Mouse (Mus musculus): ENCODE results near the gene Il2rb.
A peak's percentile ranks its signal among the peaks of the same experiment; 100 is the strongest.

The Il2rb gene

DNA sequence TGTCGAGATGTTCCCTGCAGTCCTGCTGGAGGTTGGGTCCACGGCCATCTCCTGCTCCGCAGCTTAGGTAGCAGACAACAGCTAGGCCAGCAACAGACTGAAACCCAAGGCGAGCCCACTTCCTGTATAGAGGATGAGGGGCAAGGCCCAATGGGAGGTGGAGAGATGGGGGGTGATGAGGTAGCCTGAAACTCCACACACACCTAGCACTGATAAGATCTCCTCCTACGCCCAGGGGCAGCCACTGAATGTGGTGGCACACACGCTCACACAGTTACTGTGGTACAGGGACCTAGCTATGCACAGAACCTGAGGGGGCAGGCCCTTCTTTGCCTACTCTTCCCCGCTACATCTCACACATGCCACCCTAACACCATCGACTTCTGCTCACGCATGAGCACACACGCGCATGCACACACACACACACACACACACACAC lies at the start of gene Il2rb:
Gene Il2rb, minus strand, starts transcription at position 304 of the 439 bp plus-strand sequence.
- DNase-seq, result no peak

DNA sequence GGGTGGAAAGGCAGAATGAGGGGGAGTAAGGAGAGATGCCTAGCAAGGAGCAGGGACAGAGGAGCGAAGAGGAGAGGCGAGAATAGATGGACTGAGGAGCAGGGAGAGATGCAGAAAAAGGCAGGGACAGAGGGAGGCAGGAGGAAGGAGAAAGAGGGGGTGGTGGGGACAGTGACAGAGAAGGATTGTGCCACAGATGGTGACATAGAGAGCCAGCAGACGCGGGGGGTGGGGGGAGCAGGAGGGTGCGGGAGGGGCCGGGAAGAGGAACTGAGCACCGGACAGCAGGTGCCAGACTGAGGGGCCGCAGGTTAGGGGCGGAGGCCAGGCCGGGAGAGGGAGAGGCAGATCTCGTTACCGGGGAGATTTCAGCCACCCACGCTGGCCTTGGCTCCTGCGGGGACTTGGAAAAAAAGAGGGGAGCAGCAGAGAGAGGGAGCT lies 49.5 kb upstream of the Il2rb start, which contains the start of gene Sstr3:
Gene Sstr3, minus strand, starts transcription at position 125 of the 441 bp plus-strand sequence.
- no peak for DNase-seq

DNA sequence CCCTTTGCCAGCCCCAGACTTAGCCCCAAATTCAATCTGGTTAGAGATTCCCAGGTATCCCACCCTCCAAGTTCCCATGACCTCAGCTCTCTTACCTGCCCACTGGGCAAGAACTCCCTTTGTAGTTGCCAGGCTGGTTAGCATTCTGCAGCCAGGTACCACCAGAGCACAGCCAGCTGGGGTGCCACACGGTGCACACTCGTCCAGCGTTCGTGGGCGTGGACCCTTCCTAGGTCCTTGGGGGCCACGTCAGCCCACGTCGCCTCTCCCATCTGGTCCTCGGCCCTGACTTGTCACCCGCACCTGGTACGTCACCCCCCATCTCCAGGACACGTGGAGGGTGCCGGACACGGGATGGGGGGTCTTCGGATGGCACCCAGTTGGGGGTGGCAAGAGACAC lies 49.0 kb upstream of the Il2rb start:
- no peak for DNase-seq

DNA sequence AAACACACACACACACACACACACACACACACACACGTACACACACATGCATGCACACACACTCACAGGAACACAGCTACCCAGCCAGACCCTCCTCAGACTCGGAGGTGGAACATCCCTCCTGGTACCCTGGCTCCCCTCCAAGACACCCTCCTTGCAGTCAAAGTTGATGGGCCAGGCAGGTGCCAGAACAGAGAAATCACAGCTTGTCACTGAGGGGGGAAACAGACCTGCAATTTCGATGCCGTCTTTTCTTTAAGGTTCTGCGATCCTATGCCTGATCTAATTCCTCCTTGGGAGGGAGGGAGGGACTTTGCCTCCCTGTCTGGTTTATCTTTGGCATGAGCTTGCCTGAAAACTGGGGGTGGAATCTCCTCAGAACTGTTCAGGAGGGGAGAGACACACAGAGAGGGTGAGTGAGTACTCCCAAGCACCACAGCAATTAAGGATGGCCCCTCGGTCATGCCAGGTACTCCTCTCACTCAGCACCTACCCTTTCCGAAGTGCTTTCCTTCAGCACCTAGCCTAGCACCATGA lies 47.8 kb upstream of the Il2rb start:
- no peak for DNase-seq

- no peak for DNase-seq
Observed at GRCm38 (mm10) chr15:78542098-78542766, 47.2 kb upstream of the Il2rb start.

GRCm38 (mm10) chr15:78541606-78542005 lies 46.5 kb upstream of the Il2rb start:
- DNase-seq, result peak; percentile 51

DNA sequence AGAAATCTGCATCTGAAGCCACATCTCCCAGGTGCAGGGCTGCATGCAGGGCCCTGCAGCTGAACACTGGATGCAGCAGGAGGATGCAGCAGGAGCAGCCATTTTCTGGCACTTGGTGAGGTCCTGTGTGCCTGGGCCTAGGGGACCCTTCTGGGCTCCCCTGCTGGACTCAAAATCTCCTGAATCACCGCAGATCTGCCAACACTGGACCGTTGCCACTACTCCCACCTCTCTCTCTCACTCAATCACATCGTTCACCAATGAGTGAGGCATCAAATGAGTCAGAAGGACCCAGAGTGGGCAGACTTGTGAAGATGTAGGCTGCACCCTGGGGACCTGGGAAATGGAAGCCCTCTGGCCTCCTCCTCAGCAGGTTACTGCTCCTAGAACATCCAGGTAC lies 46.0 kb upstream of the Il2rb start:
- no peak for DNase-seq

DNA sequence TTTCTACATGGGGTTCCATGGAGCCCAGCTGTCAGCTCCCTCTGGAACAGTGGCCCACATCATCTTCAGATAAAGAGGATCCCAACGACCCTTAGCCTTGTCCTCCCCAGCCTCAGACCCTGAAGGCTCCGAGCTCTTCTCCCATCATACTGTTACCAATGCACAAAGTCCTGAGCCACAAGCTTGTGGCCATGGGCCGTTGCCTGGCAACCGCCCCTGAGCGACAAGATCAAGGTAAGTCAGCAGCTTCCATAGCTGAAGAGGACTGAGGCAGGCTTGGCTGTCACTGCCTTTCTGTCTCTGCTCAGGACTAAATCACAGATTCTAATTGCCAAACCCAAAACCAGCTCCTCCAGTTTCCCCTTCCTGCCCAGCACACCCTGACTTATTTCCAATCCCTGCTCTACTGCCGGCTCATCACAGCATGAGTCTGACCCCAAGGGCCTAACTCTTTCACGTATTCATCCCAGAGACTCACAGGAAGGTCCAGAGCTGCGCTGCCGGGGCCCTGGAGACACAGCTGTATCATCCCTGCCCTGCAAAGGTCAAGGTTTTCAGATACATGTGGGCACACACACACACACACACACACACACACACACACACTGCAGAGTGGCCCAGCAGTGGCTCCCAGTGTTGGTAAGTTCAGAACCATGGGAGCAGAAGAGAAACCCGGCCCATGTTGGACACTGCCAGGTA lies 40.8 kb upstream of the Il2rb start:
- no peak for DNase-seq

DNA sequence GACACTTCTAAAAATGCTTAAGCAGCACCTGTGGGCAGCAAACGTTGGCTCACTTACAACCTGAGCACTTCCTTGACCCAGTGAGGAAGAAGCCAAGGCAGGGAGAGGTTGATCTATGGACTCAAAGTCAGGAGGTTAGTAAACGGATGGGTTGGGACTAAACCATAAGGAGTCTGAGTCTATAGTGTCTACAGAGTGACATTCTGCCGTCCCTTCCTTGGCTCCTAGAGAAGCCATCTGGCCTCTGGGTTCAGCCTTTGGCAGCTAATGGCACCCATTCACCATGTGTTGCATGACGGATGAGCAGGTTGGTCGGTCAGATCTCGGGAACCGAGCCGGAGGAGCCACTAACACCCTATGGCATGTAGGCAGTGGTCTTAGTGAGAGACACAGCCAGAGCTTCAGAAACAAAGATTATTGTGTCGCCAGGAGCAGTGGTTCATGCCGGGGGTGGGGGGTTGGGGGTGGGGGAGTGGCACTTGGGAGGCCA lies 38.3 kb upstream of the Il2rb start:
- no peak for DNase-seq

DNA sequence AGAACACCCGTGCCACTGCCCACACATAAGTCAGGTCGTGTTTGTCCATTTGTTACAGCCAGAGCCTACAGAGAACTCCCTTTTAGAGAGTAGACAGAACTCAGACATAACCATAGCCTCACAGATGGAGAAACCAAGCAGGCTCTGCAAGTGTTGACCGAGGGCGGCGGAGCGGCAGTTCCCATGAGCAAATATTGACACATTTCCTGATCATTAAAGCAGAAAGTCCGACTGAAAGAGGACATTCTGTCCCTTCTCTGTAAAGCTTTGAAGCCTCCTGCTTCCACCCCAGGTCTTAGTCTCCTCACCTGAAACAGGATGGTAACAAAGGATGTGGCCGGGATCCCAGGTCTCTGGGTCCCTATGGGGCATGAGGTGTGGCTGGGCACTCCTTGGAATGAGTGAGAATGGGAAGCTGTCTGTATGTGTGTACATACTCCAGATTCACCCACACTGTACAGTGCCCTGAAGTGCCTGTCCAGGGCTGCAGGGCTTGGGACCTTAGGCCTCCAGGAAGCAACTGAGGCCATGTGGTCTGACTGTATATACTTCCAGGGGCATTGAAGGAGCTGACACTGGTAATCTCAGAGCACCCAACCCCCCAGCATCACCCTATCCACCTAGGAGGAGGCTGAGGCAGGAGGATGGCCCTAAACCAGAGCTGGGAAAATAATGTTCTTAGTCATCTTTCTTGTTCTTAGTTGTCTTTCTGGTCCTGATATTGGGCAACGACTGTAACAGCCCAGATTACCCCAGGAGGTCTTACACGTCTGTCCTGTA lies 37.7 kb upstream of the Il2rb start:
- DNase-seq, result no peak

DNA sequence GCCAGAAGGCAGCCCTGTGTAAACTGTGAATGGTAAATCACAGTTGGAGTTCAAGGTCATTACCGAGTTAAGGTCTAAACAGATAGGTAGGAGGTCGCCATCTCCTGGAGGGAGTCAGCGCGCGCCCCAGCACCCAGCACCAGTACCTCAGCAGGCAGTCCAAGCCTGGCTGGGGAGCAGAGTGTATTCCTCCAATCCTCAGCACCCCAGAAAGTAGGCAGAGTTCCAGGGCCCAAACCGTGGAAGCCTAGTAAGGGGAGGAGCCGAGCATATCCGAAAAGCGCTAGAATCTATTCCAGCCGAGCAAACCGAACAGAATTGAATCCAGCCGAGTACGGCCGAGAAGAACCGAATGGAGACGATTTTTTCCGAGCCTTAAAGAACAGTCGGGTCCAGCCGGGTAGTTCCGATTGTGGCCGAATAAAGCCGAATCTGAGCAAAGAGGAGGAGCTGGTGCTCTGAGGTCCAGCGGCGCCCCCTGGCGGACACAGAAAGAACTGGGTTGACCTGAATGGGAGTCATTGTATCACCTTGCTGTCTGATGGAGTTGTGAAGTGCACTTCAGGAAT lies 36.9 kb upstream of the Il2rb start:
- DNase-seq, result peak; percentile 97

- no peak for DNase-seq
Observed at GRCm38 (mm10) chr15:78531451-78531720, 36.3 kb upstream of the Il2rb start.

- no peak for DNase-seq
Observed at GRCm38 (mm10) chr15:78530671-78531450, 35.8 kb upstream of the Il2rb start, which contains the start of gene C1qtnf6. TSS of gene C1qtnf6 (minus strand) at chr15:78531416.

- DNase-seq, result no peak
Observed at GRCm38 (mm10) chr15:78530141-78530540, 35.1 kb upstream of the Il2rb start.

DNA sequence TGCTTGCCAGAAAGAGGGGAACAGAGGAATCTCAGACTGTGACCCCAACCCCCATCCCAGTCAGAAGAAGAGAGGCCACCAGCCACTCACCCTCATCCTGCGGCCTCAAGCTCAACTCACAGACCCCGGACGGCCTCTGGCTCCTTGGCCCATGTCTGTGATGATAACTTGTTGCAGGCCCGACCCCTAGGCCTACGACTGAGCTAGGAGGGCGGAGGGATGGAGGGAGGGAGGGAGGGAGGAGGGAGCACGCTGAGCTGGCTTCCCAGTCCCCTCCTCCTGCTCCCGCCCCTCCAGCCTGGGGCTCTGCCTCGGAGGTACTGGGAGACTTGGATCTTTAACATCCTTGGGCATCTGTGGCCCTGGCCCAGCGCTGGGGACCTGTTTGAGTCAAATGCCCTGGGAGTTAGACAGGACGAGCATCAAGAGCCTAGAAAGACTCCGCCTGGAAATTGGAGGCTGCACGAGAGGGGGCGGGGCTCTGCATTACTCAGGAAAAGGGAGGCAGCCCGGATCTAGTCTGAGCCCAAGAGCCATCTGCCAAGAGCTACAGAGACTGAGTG lies 34.4 kb upstream of the Il2rb start:
- DNase-seq, result peak; percentile 72

DNA sequence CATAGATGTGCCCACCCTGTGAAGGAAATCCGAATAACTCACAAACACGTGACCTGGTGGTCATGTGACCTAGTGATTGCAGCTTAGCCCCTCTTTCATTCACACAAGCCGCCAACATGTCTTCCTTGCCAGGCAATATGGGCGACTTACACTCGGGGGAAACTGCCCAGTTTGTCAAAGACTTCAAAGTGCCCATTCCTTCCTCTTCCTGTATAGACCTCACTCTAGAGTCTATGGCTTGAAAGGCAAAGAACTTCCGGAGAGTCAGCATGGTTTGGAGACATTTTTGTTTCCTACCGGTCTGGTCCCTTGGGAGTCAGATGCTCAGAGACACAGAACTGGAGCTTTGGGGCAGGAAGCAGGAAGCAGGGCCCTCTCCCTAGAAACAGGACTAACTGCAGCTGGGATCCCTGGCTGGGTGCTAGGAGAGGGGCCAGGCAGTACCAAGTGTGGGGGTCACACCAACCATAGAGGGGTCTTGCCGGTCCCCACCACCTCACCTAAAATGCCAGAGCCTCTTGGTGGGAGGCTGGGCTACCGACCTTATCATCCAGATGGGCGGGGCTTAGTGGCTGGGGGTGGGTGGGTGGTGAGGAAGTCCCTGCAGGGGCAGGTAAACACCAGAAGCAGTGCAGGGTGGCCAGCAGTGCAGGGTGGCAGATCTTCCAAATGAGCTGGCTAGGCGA lies 33.8 kb upstream of the Il2rb start:
- DNase-seq, result no peak

DNA sequence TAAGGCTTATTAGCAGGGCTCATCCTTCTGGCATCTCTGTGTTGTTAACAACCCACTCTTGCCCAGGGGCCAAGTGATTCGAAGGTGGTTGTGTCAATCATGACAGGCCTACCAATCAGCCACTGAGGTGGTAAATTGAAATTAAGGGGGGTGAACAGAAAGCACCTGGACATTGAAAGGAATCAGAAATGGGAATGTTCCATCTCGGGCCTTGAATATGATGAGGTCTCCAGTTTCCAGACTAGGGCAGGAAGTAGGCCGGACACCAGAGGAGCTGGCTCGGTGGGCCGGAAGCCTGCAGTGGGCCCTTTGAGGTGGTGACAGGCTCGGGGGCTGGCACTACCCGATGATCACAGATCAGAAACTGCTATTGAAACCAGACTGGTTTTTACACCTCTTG lies 32.9 kb upstream of the Il2rb start:
- peak; percentile 59 for DNase-seq

DNA sequence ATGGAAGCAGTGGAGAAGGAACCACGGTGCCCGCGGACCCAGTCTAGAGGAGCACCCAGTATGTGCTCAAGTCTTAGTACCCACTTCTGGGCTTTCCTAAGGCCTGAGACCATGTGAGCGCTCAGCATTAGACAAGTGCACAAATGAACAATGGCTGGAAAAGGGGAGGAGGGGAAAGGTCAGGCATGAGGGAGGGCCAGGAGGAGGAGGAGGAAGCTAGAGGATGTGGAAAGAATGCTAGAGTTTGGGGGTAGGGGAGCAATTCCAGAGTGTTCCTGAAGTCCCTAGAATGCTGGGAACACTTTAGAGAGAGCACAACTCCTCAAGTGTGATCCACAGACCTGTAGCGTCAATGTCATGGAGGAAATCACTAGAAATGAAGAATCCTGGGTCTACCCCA lies 29.1 kb upstream of the Il2rb start:
- DNase-seq, result no peak

DNA sequence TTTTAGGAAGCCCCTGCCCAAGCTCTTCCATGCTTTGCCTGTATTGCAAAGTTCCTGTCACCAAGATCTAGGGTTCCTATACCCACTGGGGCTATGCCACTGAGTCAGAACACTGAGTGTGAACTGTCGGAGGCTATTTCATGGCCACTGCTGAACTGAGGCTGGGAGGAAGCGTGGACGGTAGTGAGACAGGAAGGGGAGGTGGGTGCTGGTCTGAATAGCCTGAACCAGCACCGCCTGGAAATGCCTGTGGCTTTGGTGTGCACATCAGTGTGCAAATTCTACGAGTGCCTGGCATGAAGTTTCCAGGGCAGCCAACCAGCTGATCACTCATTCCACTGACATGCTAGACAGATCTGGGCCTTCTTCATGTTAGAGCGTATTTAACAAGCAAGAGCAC lies 26.8 kb upstream of the Il2rb start:
- DNase-seq, result no peak

DNA sequence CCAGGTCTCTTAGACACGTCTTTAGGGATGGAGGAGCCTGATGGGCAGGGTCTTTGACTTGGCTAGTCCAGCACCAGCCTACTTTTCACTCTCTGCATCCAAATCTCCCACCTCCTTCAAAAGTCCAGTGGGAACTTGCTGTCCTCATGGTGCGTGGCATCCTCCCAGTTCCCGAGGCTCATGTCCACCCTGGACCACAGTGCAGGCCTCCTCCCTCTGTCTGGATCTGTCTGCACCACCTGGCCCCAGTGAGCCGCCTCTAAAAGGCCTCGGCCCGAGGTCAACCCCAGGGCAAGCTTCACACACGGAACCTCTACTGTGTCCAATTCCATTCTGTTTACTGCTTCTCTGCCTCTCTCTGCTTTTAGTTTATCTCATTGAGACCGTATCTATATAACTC lies 26.3 kb upstream of the Il2rb start:
- no peak for DNase-seq

DNA sequence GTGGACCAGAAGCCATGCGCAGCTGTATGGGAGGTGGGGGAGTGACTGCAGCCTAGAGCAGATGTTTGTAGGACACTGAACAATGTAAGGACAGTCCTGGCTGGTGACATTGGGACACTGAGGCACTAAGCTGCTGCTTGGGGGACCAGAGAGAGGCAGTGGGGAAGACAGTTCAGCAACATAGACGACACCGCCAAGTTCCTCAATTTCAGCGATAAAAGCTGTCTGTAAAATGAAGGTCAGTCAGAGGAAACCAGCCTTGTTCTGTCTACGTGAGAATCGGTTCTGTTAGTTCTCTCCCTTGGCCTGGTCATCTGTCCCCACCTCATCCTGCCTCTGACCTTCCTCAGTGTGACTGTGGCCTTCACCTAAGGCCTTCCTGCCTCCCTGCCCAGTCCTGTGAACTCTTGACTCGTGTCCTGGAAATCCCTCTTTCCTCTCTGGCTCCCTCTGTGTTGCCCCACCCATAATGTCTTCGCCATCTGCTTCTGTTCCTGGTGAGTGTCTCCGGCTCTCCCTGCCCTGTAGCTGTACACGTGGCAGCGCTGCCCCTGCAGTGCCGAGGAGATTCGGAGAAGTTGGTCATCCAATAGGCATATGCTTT lies 25.1 kb upstream of the Il2rb start:
- no peak for DNase-seq
